Mouse (Mus musculus) hindbrain, embryonic 11.5 days (tissue): ENCODE measurements around the gene Umad1. TPM values are rescaled to one million over a fixed set of nuclear protein-coding genes. Genes with fewer than 3 reads are reported as not detected.

Experiments used
- ATAC-seq: fragments of 200-750 bp; cut with Nextera tagmentation; 2 replicates; pipeline ENCODE4 v1.8.0; 2017; ENCODE audit warnings: mild to moderate bottlenecking, moderate TSS enrichment, moderate library complexity; ENCODE audit not compliant: low FRiP score
- DNase-seq: peaks from one replicate; pipeline ENCODE4 v3.0.0-alpha.2; 2015; ENCODE audit warnings: low spot score
- H3K27ac ChIP-seq: fragments of 300-500 bp; sonication (generic); 2 replicates; pipeline ENCODE4 v1.5.1; 2014; ENCODE audit warnings: mild to moderate bottlenecking, low read depth, low read length
- H3K27me3 ChIP-seq: fragments of 300-500 bp; sonication (generic); 2 replicates; pipeline ENCODE4 v1.6.1; 2014; ENCODE audit warnings: mild to moderate bottlenecking, low read length, moderate library complexity, mixed read lengths; ENCODE audit not compliant: control insufficient read depth, insufficient read depth
- H3K36me3 ChIP-seq: fragments of 300-500 bp; sonication (generic); 2 replicates; pipeline ENCODE4 v1.6.1; 2014; ENCODE audit warnings: mild to moderate bottlenecking, low read length, moderate library complexity, mixed read lengths; ENCODE audit not compliant: control insufficient read depth, insufficient read depth
- H3K4me1 ChIP-seq: fragments of 300-500 bp; sonication (generic); replicated peaks from 2 replicates; pipeline ENCODE4 v1.6.1; 2014; ENCODE audit warnings: low read length, mixed read lengths; ENCODE audit not compliant: control insufficient read depth, insufficient read depth
- H3K4me2 ChIP-seq: fragments of 300-500 bp; sonication (generic); replicated peaks from 2 replicates; pipeline ENCODE4 v1.6.1; 2014; ENCODE audit warnings: mild to moderate bottlenecking, low read depth, low read length
- H3K4me3 ChIP-seq: fragments of 300-500 bp; sonication (generic); 2 replicates; pipeline ENCODE4 v1.5.1; 2014; ENCODE audit warnings: low read depth, low read length
- H3K9ac ChIP-seq: fragments of 300-500 bp; sonication (generic); 2 replicates; pipeline ENCODE4 v1.6.1; 2014; ENCODE audit warnings: low read depth, low read length
- H3K9me3 ChIP-seq: fragments of 300-500 bp; sonication (generic); 2 replicates; pipeline ENCODE4 v1.6.1; 2016; ENCODE audit warnings: low read length; ENCODE audit not compliant: control insufficient read depth
- WGBS: fragments of 180-500 bp; shearing (Covaris S2); extraction: QIAGEN DNeasy Blood & Tissue Kit; methylation state at CpG from one replicate; pipeline ENCODE4 v1.1.7; 2014; 5-methylcytosine and 5-hydroxymethylcytosine counted together
- polyA plus RNA-seq: library from polyadenylated mRNA; unstranded; fragments of >200 nt; fragmentation: Nextera tagmentation; extraction: Ambion mirVana; gene quantifications from 2 replicates; pipeline ENCODE4 v1.2.1, GENCODE M21; 2014

Umad1 gene
- polyA plus RNA-seq, 1 experiment from 2014 or later = 28.8 TPM

DNA sequence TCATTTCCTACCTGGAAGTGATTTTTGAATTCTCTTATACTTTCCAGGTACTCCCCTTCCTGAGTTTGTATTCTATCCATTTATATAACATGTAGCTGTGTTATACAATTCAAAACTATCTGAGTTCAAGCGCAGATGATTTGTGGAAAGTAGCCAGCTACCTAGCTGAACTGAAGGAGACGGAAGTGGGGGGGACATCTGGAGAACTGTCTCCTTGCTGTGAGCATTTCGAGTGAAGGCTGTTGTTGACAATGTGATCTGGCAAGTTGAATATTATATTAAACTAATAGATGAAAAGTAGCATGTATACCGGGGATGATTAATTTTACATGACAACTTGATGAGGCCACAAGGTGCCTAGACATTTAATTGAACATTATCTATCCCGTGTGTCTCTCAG is 196.5 kb downstream of the Umad1 start:
- Histone ChIP-seq H3K9me3 (no peaks in the 10 kb centered on the region), H3K9ac (no peak overlapping the region), H3K4me1 (no peaks in the 10 kb centered on the region), H3K27ac (no peak overlapping the region), H3K27me3 (no peaks in the 10 kb centered on the region), H3K4me3 (no peak overlapping the region), H3K36me3 (no peaks in the 10 kb centered on the region), H3K4me2 (no peak overlapping the region)
- DNase-seq (no peak), ATAC-seq (no peak)
- 88% methylated on average over 5 of the region's 5 CpGs for WGBS

DNA sequence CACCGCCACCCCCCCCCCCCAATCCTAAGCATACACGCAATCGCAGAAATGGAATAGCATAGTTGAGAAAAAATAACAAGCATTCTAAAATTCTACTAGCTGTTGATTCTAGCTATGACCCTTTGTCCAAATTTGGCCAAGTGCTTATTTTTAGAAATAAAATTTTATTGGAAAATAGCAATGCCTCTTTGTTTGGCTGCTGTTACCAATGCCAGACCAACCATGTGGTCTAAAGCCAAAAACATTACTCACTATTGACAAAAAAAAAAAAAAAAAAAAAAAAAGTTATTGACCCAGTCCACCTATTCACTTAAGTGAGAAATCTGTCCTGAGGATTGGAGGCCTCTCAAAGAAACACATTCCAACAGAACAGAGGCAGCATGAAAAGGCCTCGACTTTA is 199.5 kb downstream of the Umad1 start:
- 90% methylated on average over 4 of the region's 4 CpGs for WGBS
- no peaks in the 10 kb centered on the region for H3K36me3 ChIP-seq

DNA sequence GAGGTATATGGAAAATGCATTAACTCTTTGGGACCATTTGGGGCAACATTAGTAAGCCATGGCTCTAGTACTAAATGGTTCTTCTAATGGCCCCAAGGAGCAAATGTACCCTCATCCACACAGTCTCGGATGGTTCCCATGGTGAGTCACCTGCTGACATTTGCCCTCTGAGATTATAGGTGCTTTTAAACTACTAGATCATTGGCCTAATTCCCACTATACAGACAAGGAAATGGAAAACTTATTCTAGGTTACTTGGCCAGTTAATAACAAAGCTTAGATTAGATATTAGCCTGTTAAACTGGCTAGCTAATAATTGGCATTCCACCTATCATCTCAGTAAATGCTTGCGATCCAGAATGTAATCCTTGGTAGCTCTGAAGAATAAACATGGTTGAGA is 203.4 kb downstream of the Umad1 start:
- Histone ChIP-seq H3K4me2 (no peak overlapping the region), H3K9ac (no peak overlapping the region), H3K27ac (no peak overlapping the region), H3K4me3 (no peak overlapping the region), H3K4me1 (no peaks in the 10 kb centered on the region), H3K27me3 (no peaks in the 10 kb centered on the region), H3K9me3 (no peaks in the 10 kb centered on the region), H3K36me3 (no peaks in the 10 kb centered on the region)
- 99% methylated on average over 2 of the region's 2 CpGs for WGBS
- ATAC-seq (no peak), DNase-seq (no peak)

More for the DNA sequence above, 199.5 kb downstream of the Umad1 start:
- Histone ChIP-seq H3K4me2 (no peak overlapping the region), H3K9me3 (no peaks in the 10 kb centered on the region), H3K4me1 (no peaks in the 10 kb centered on the region), H3K4me3 (no peak overlapping the region), H3K27me3 (no peaks in the 10 kb centered on the region), H3K27ac (no peak overlapping the region), H3K9ac (no peak overlapping the region)
- no peak for DNase-seq
- no peak for ATAC-seq

DNA sequence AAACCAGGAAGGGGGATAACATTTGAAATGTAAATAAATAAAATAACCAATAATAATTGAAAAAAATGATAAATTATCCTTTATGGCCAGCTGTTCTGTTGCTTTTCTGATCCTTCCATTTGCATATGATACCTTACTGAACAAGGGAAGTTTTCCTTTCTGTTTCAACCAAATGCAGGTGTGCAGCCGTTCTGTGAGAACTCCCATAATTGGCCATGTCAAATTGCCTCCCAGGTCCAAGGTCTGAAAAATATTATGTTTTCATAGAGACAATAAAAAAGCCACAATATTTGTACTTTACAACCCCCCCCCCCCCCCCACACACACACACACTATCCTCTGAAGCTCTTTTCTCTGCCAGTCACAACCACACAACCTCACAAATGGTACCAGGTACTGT is 206.3 kb downstream of the Umad1 start:
- H3K4me1 ChIP-seq = no peaks in the 10 kb centered on the region
- H3K4me3 ChIP-seq = no peak overlapping the region
- no peak overlapping the region for H3K27ac ChIP-seq
- no peak for ATAC-seq
- H3K9me3 ChIP-seq = no peaks in the 10 kb centered on the region
- no peak for DNase-seq
- H3K36me3 ChIP-seq = no peaks in the 10 kb centered on the region
- H3K4me2 ChIP-seq = no peak overlapping the region
- no peak overlapping the region for H3K9ac ChIP-seq
- no peaks in the 10 kb centered on the region for H3K27me3 ChIP-seq
- 91% methylated on average over 1 of the region's 1 CpGs for WGBS

GRCm38 (mm10) chr6:8465985-8466384 is 206.9 kb downstream of the Umad1 start:
- Histone ChIP-seq H3K27me3 (no peaks in the 10 kb centered on the region), H3K4me1 (no peaks in the 10 kb centered on the region), H3K36me3 (no peaks in the 10 kb centered on the region), H3K27ac (no peak overlapping the region), H3K9me3 (no peaks in the 10 kb centered on the region), H3K9ac (no peak overlapping the region), H3K4me3 (no peak overlapping the region), H3K4me2 (no peak overlapping the region)
- ATAC-seq (no peak), DNase-seq (no peak)
- 84% methylated on average over 5 of the region's 5 CpGs for WGBS

DNA sequence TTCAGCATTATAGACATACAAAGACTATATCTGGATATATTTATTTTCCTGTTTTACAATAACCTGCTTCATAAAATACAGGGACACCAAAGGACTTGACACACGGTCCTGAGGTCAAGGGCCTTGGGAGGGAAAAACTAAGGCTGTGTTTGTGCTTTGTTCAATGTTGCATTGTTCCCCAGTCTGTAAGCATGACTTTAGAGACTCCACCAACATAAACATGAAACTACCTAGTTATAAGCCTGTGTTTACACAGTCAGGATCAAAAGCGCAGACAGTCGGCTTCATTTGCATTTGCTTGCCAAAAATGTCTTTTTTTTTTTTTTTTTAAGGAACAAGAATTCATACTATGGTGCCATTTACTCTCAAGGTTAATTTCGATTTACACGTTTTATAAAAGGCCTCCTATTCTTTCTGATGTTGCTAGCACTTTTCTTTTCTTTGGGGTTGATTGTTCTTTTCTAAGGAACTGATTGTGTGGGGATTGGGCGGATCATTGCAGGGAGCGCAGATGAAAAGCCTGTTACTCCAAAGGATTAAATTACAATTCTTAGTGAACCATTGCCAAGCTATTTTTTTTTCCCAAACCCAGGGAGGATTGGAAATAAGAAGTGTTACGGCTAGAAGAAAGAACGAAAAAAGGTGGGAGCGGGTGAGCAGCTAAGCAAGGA is 208.7 kb downstream of the Umad1 start:
- WGBS = 46% methylated on average over 10 of the region's 10 CpGs
- H3K27me3 ChIP-seq = no peaks in the 10 kb centered on the region
- no peak overlapping the region for H3K4me2 ChIP-seq
- no peaks in the 10 kb centered on the region for H3K9me3 ChIP-seq
- no peak overlapping the region for H3K27ac ChIP-seq
- H3K4me3 ChIP-seq = no peak overlapping the region
- ATAC-seq (no peak), DNase-seq (no peak)
- no peaks in the 10 kb centered on the region for H3K36me3 ChIP-seq
- H3K4me1 ChIP-seq = no peaks in the 10 kb centered on the region
- no peak overlapping the region for H3K9ac ChIP-seq

GRCm38 (mm10) chr6:8469918-8470317 is 210.8 kb downstream of the Umad1 start:
- Histone ChIP-seq H3K4me1 (no peaks in the 10 kb centered on the region), H3K4me2 (no peak overlapping the region), H3K36me3 (no peaks in the 10 kb centered on the region), H3K9ac (no peak overlapping the region), H3K4me3 (no peak overlapping the region), H3K27me3 (no peaks in the 10 kb centered on the region), H3K9me3 (no peaks in the 10 kb centered on the region), H3K27ac (no peak overlapping the region)
- 94% methylated on average over 3 of the region's 3 CpGs for WGBS
- ATAC-seq (no peak), DNase-seq (no peak)

DNA sequence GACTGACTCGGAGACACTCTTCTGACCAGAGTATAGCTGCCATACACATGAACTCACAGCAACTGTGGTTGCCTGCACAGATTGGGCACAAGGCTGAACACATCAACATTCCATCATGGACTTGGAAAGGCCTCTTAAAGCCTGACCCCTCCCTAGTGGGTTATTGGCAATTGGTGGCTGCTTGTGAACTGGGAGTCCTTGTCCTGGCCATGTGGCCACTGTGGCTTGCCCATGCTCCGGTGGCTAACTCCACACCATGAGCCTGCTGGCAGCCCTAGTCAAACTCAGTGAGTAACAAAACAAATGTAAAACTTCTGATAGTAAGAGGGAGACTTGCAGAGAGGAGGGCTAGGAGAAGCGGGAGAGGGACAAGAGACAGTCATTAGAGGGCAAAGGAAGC is 213.0 kb downstream of the Umad1 start:
- ATAC-seq (no peak), DNase-seq (no peak)
- Histone ChIP-seq H3K4me2 (no peak overlapping the region), H3K9ac (no peak overlapping the region), H3K27me3 (no peaks in the 10 kb centered on the region), H3K27ac (no peak overlapping the region), H3K36me3 (no peaks in the 10 kb centered on the region), H3K9me3 (no peaks in the 10 kb centered on the region), H3K4me1 (no peaks in the 10 kb centered on the region), H3K4me3 (no peak overlapping the region)
- WGBS = 87% methylated on average over 3 of the region's 3 CpGs

DNA sequence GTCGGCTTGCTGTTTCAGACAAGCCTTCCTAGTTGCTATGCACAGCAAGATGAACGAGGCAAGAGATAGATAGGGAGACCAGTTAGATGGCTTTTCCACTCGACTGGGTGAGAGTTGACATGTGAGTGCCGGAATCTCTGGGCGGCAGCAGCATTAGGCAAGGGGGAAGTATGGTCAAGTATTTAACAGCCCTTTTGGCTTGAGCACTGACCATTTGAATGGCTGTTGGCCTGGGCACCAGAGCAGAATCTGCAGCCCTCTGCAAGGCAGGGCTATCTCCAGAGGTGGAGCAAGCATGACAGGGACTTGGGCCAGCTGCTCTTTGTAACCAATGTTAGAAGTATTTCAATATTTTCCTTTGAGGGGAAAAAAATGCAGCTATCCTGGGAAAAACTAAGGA is 213.8 kb downstream of the Umad1 start:
- H3K9me3 ChIP-seq = no peaks in the 10 kb centered on the region
- H3K9ac ChIP-seq = no peak overlapping the region
- 80% methylated on average over 5 of the region's 5 CpGs for WGBS
- H3K4me3 ChIP-seq = no peak overlapping the region
- H3K4me2 ChIP-seq = no peak overlapping the region
- no peaks in the 10 kb centered on the region for H3K36me3 ChIP-seq
- DNase-seq (no peak), ATAC-seq (no peak)
- no peaks in the 10 kb centered on the region for H3K27me3 ChIP-seq
- no peak overlapping the region for H3K27ac ChIP-seq
- H3K4me1 ChIP-seq = no peaks in the 10 kb centered on the region
